Mouse (Mus musculus): Measurements from ENCODE around the gene Sh2d4b. TPM values are rescaled to one million over a fixed set of nuclear protein-coding genes. Genes with fewer than 3 reads are reported as not detected.

The Sh2d4b gene
- total RNA-seq, 2 experiments from 2014 or later, result 2.7 to 7.9 TPM

DNA sequence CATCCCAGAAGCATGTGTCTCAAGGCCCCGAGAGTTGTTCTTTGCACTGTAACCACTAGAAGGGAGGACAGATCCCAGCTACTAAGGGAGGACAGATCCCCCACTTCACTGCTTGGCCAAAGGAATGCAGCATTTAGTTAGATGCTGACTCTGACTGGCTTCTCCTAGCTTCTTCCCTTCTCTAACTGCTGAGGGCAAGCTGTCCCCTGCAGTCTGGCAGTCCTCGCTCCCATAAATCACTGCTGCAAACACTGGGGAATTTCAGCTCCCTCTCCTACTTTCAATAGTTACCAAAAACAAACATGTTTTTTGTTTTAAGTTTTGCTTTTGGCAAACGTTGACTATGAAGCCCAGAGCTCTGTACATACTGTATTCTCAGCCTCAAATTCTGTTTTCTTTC is 22.5 kb downstream of the Sh2d4b start:
- no peak for DNase-seq (ENCODE audit: low spot score in 2 of 2)
- intact Hi-C loops (cut with DNase I), result no loop called here

DNA sequence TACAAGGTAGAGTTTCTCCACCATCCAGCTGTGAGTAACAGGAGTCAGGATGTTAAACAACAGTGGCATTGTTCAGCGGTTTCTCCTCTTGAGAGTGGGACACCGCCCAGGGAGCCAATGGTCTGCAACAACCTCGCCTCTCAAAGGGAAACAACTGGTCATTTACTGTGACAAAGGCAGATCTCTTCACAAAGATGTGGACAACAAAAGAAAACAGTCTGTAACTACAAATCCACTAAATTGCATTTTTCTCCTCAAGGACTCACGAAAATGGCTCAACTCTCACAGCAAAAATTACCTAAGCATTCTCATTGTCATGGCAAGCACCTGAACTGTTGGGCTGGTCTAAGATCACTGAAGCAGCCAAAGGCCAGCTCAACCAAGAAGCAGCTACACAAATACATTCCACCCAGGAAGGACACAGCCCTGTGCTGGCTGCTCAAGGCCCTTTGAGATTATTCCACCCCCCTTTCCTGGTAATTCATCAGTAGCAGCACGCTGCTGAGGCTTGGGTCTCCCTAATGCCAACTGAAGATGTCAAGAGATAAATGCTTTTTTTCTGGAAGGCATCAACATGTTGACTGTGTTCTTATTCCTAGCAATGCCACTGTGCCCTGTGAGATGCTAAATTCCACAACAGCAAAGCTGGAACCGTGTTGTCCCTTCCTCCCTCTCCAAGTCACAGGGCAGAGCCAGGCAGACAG is 28.1 kb downstream of the Sh2d4b start:
- intact Hi-C loops (cut with DNase I), result no loop called here

DNA sequence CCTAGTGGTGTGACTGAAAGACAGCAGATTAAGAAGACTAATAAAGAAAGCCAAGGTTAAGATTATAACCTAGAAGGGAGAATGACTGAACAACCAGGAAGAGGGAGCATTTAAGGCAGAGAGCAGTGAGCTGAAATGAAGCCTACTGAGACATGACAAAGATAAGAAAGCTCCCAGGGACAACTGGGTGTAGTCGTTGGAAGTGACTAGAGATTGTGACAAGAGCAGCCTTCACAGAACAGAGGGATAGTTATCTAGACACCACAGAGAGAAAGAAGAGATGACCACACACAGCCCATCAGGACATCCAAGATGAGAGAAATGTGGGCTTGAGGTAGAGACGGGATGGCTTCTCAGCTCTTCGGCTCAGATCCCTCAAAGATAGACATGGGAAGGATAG is 29.4 kb downstream of the Sh2d4b start:
- intact Hi-C loops (cut with DNase I), result no loop called here
- DNase-seq (ENCODE audit: low spot score in 2 of 2), result no peak

More for the DNA sequence above, 28.1 kb downstream of the Sh2d4b start:
- no peak for DNase-seq (ENCODE audit: low spot score in 2 of 2)

DNA sequence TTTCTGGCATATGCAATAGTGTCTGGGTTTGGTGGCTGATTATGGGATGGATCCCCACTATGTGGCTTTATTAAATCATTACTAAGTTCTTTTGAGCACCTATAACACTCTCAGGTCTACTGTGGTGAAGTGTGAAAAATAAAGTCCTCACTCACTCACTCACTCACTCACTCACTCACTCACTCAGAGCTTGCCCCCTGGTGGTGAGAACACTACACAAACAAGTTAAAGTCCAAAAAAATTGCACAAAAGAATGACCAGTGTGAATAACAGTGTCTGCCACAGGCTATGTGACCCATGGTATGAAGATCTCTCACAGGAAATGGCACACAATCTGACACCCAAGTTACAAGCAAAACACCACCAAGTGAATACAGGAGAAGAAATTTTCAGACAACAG is 30.0 kb downstream of the Sh2d4b start:
- DNase-seq (ENCODE audit: low spot score in 2 of 2), result no peak
- intact Hi-C loops (cut with DNase I), result no loop called here

DNA sequence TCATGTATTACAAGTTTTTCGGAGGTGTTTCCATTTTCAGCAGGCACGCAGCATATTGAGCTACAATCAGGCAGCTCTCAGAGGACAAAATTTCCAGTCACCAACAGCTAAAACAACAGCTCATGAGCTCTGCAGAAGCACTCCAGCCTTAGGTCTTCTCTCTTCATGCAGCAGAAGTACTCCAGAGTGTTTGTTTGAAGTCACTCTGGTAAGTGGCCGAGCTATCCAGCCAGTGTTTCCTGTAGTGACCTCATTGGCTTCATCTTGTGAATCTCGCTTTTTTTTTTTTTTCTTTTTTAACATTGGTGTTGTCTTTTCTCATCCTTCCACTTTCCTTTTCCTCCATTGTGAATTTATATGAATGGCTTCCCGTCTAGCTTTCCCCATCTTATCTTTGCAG is 40.1 kb downstream of the Sh2d4b start:
- intact Hi-C loops (cut with DNase I), result no loop called here
- DNase-seq (ENCODE audit: low spot score in 2 of 2), result no peak

DNA sequence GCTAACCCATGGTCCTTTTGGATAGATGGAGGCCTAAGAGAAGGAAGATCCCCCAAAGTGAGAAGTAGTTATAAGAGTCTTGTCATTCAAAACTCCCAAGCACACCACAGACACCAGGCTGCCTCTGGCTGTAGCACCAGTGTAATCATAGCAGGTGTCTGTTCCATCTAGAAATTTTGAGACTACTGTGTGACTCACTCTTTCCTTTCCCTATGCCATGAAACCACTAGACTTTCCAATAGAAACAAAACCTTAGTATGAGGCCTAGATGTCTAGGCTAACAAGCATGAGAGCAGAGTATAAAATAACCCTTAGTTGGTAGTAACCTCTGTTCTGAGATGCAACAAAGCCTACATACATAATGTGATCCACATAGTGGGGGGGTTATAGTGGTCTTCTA is 55.7 kb downstream of the Sh2d4b start:
- no peak for DNase-seq (ENCODE audit: low spot score in 2 of 2)

DNA sequence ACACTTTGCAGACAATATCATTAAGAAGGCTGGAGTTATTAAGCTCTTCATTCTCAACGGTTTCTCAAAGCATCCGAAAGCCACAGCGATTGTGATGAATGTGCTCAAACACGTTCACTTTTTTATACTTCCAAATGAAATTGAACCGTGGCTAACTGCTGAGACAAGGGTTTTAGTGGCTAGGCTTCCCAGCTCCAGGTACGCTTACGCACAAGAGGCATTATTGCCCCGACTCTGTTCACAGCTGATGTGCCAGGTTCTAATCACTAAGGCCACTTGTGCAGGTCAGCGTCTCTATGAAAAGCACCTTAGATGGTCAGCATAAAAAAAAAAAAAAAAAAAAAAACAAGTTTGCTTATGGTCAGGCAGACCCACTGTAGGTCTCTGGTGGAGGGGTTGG is 62.6 kb downstream of the Sh2d4b start:
- DNase-seq (ENCODE audit: low spot score in 2 of 2), result no peak
- intact Hi-C loops (cut with DNase I), result no loop called here

More for the DNA sequence above, 55.7 kb downstream of the Sh2d4b start:
- intact Hi-C loops (cut with DNase I), result no loop called here

DNA sequence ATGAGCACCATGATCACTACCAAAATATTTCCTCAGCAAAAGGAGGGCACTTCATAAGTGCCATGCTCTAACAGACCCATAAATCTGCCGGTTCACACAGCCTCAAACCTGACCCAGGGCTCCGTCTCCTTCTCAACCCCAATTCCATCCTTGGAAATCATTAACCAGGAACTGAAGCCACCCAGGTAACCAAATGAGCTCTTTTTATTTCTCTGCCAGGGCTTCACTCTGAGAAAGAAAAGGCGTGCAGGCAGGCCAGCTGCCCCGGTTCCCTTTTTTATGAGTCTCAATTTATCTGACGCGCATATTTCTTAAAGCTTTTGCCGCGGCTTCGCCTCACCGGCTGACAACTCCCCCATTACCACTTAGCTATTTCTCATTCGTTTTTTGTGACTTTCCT is 63.0 kb downstream of the Sh2d4b start:
- intact Hi-C loops (cut with DNase I), result no loop called here
- DNase-seq (ENCODE audit: low spot score in 2 of 2), result no peak

DNA sequence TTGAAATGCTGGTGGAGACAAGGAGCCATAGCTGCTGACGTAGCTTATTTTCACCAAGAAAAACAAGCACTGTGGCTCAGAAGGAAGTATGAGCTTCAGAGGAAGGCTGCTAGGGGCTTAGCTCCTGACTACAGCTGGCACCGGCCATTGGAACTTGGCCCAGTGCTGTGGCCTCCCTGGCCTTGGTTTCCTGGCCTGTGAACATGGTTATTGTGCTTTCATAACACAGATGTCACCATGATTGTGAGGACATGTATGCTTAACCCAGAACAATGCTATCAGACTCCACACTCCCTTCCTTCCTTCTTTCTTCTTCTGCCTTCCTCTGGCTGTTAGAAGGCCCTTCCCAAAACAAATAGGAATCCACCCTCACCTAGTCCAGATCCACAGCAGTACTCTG is 75.0 kb downstream of the Sh2d4b start:
- no peak for DNase-seq (ENCODE audit: low spot score in 2 of 2)
- intact Hi-C loops (cut with DNase I), result no loop called here

DNA sequence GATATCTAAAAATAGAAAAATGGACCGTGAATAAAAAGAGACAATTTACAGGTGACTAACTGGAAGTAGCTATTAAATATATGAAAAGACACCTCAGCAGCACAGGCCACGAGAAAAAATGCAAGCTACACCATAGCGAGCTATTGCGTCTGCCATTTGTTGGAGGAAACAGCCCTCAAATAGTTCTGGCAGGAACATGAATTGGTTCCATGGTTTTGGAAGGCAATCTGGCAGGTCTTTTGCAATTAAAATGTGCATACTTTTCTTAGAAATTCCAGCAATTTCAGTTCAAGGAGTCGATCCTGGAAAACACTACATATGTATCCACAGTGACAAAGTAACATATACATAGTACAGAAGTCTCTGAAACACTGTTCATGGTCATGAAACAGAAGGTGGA is 76.4 kb downstream of the Sh2d4b start:
- intact Hi-C loops (cut with DNase I), result no loop called here
- no peak for DNase-seq (ENCODE audit: low spot score in 2 of 2)

DNA sequence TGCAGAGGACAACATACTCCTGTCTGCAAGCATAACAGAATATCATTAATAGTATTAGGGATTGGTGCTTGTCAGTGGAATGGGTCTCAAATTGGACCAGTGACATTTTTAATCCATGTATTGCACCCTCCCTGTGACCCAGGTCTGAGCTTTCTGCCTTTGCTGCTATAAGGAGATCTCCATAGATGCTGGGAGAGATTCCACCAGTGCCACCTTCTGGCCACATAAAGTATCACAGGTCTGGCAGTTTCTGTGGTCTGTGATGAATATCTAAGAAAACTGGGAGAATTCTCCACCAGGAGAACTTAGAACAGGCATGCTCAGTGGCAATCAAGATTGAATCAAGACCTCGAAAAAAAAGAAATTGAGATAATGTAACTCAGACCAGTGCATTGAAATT is 101.5 kb downstream of the Sh2d4b start:
- intact Hi-C loops (cut with DNase I), result loop anchor here (10.0 kb wide), 1 partner anchor 1257 kb away; no protein-coding TSS in a partner anchor
- peak; percentile 41 to 55 for DNase-seq (ENCODE audit: low spot score in 2 of 2)

DNA sequence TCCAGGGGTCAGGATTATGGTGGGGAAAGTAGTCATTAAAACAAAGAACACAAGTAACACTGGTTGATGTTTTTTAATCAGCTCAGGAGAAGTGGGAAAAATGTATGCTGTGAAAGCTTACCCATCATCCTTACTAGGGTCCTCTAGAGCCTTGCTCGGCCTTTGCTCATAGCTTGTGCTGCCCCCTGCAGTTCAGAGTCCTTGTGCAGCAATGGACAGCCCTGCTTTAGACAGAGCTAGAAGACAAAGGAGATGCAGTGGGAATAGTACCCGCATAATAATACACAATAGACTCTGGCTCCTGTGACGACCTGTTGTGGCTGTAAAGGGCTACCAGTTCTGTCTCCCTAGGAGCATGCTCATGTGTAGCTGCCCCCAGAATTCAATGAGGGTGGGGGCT is 104.0 kb downstream of the Sh2d4b start:
- intact Hi-C loops (cut with DNase I), result no loop called here
- DNase-seq (ENCODE audit: low spot score in 2 of 2), result no peak

DNA sequence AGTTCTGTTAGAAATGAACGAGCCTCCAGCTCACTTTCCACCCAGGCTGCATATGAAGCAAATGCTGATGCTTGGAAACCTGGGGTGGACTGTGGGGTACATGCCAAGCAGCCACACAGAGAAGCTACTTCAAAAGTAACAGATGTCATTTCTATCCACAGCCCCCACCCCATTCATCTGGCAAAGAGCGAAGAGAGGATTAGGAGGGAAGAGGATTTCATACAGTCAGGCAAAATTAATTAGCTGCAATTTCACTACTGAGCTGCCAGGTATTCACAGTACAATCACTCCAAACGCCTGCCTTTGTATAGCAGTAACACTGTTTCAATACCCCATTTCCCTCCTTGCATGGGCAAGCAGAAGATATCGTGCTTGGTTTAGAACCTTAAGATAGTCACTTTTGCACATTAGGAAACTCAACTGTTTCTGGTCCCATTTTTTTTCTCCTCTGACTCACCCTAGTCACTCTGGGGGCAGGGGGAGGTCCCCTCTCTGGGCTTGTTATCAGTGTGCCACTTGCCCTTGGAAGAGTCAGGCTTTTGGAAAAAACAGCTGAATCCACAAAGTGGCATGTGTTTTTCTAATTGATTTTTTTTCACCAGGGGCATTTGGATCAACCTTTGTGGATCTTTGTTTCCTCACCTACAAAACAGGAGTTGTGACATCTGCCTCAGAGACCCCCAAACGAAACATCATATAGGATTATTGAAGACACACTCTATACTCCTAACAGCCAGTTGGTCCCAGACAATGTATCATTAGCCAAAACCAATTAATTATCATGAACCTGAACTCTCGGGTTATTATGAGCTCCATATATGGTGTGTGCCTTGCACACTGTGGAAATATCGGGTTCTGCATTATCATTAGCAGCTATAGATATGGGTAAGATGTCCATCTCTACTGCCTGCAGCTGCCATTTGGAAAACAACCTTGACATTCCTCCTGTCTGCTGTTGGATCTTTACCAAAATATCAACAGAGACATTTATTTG is 123.7 kb downstream of the Sh2d4b start:
- intact Hi-C loops (cut with DNase I), result no loop called here
- no peak for DNase-seq (ENCODE audit: low spot score in 2 of 2)

Other genes with a start within 250 kb of the Sh2d4b start
- 10 to 100 TPM; 54.2 to 56.6 TPM for gene Tspan14, start 73.5 kb upstream of the Sh2d4b start, total RNA-seq (2021)
- gene Fam213a, start 120.5 kb upstream of the Sh2d4b start, total RNA-seq (2021), result 100 to 1,000 TPM; 118 to 125 TPM
- gene Dydc2, start 175.9 kb upstream of the Sh2d4b start, total RNA-seq (2021), result 1 to 10 TPM in 1 of 2 experiments, not detected in 1; 1.4 TPM
- gene Dydc1, start 179.6 kb upstream of the Sh2d4b start, total RNA-seq (2021), result not detected
- not detected for gene Mat1a, start 211.8 kb upstream of the Sh2d4b start, total RNA-seq (2021)
- not detected for gene Sftpa1, start 238.5 kb upstream of the Sh2d4b start, total RNA-seq (2021)